Mouse (Mus musculus) embryonic facial prominence, embryonic 15.5 days (tissue): ENCODE results near the gene Kti12. TPM values are rescaled to one million over a fixed set of nuclear protein-coding genes. Genes with fewer than 3 reads are reported as not detected.

ENCODE experiments used
- ATAC-seq: fragments of 200-750 bp; cut with Nextera tagmentation; 2 replicates; pipeline ENCODE4 v1.8.0; 2017; ENCODE audit warnings: low read depth, moderate TSS enrichment; ENCODE audit not compliant: insufficient number of reproducible peaks, low FRiP score, low TSS enrichment
- H3K27ac ChIP-seq: fragments of 300-500 bp; sonication (generic); replicated peaks from 2 replicates; pipeline ENCODE4 v1.5.1; 2015; ENCODE audit warnings: mild to moderate bottlenecking, inconsistent platforms
- H3K27me3 ChIP-seq: fragments of 300-500 bp; sonication (generic); 2 replicates; pipeline ENCODE4 v1.6.1; 2015; ENCODE audit warnings: inconsistent platforms
- H3K36me3 ChIP-seq: fragments of 300-500 bp; sonication (generic); 2 replicates; pipeline ENCODE4 v1.6.1; 2015; ENCODE audit warnings: mild to moderate bottlenecking, inconsistent platforms
- H3K4me1 ChIP-seq: fragments of 300-500 bp; sonication (generic); 2 replicates; pipeline ENCODE4 v1.6.1; 2015; ENCODE audit warnings: inconsistent platforms
- H3K4me2 ChIP-seq: fragments of 300-500 bp; sonication (generic); replicated peaks from 2 replicates; pipeline ENCODE4 v1.6.1; 2015; ENCODE audit warnings: mild to moderate bottlenecking, inconsistent platforms
- H3K4me3 ChIP-seq: fragments of 300-500 bp; sonication (generic); replicated peaks from 2 replicates; pipeline ENCODE4 v1.5.1; 2015; ENCODE audit warnings: mild to moderate bottlenecking, inconsistent platforms
- H3K9ac ChIP-seq: fragments of 300-500 bp; sonication (generic); 2 replicates; pipeline ENCODE4 v1.6.1; 2015; ENCODE audit warnings: inconsistent platforms
- H3K9me3 ChIP-seq: fragments of 300-500 bp; sonication (generic); replicated peaks from 2 replicates; pipeline ENCODE4 v1.6.1; 2016; ENCODE audit warnings: inconsistent platforms
- WGBS: fragments of 180-500 bp; shearing (Covaris S2); methylation state at CpG from one replicate; pipeline ENCODE4 v1.1.7; 2015; 5-methylcytosine and 5-hydroxymethylcytosine counted together
- polyA plus RNA-seq: library from polyadenylated mRNA; unstranded; fragments of >200 nt; fragmentation: Nextera tagmentation; extraction: Ambion mirVana; gene quantifications from 2 replicates; pipeline ENCODE4 v1.2.1, GENCODE M21; 2015

Gene Kti12
- polyA plus RNA-seq, 1 experiment from 2014 or later: 44.6 TPM

GRCm38 (mm10) chr4:108869730-108870374 lies 22.3 kb downstream of the Kti12 start:
- 37% methylated on average over 10 of the region's 10 CpGs for WGBS
- no peak overlapping the region for H3K4me3 ChIP-seq
- no peaks in the 10 kb centered on the region for H3K4me1 ChIP-seq
- H3K36me3 ChIP-seq: no peaks in the 10 kb centered on the region
- H3K27ac ChIP-seq: no peak overlapping the region
- H3K9ac ChIP-seq: no peak overlapping the region
- no peak overlapping the region for H3K4me2 ChIP-seq
- no peaks in the 10 kb centered on the region for H3K9me3 ChIP-seq
- peak; percentile 51; the same call in 1 of the 2 replicates for ATAC-seq
- no peaks in the 10 kb centered on the region for H3K27me3 ChIP-seq

GRCm38 (mm10) chr4:108873746-108874145 lies 26.2 kb downstream of the Kti12 start:
- Histone ChIP-seq H3K36me3 (no peaks in the 10 kb centered on the region), H3K4me2 (no peak overlapping the region), H3K27ac (no peak overlapping the region), H3K27me3 (no peaks in the 10 kb centered on the region), H3K9me3 (no peaks in the 10 kb centered on the region), H3K9ac (no peak overlapping the region), H3K4me3 (no peak overlapping the region), H3K4me1 (peaks cover 1% of the 10 kb centered on the region; the same call in 1 of the 2 replicates)
- ATAC-seq: no peak
- 90% methylated on average over 5 of the region's 5 CpGs for WGBS

- peaks cover 12% of the 10 kb centered on the region for H3K4me1 ChIP-seq
- H3K4me2 ChIP-seq: no peak overlapping the region
- H3K9me3 ChIP-seq: no peaks in the 10 kb centered on the region
- H3K9ac ChIP-seq: no peak overlapping the region
- no peak overlapping the region for H3K27ac ChIP-seq
- H3K27me3 ChIP-seq: no peaks in the 10 kb centered on the region
- no peaks in the 10 kb centered on the region for H3K36me3 ChIP-seq
- 76% methylated on average over 6 of the region's 6 CpGs for WGBS
- no peak overlapping the region for H3K4me3 ChIP-seq
- no peak for ATAC-seq
These were observed 30.3 kb downstream of the Kti12 start for GRCm38 (mm10) chr4:108877901-108878300.

- WGBS: under 1% methylated on average over 46 of the region's 46 CpGs
- peak; percentile 83 for ATAC-seq
These were observed 31.6 kb downstream of the Kti12 start, which contains the start of gene Rab3b for GRCm38 (mm10) chr4:108878963-108879822. Gene Rab3b, plus strand, starts transcription at chr4:108879063.

GRCm38 (mm10) chr4:108883815-108884214 lies 36.2 kb downstream of the Kti12 start:
- peaks cover 10% of the 10 kb centered on the region for H3K4me1 ChIP-seq
- no peaks in the 10 kb centered on the region for H3K27me3 ChIP-seq
- H3K27ac ChIP-seq: no peak overlapping the region
- H3K36me3 ChIP-seq: no peaks in the 10 kb centered on the region
- H3K4me3 ChIP-seq: no peak overlapping the region
- H3K4me2 ChIP-seq: no peak overlapping the region
- 25% methylated on average over 13 of the region's 13 CpGs for WGBS
- no peak overlapping the region for H3K9ac ChIP-seq
- no peaks in the 10 kb centered on the region for H3K9me3 ChIP-seq
- no peak for ATAC-seq

More at GRCm38 (mm10) chr4:108878963-108879822, 31.6 kb downstream of the Kti12 start, which contains the start of gene Rab3b:
- Histone ChIP-seq H3K4me3 (peak within 1 kb of the TSS; percentile 61), H3K9me3 (no peaks in the 10 kb centered on the region), H3K4me2 (peak within 1 kb of the TSS; percentile 99), H3K36me3 (no peaks in the 10 kb centered on the region), H3K27me3 (no peaks in the 10 kb centered on the region), H3K9ac (peak within 1 kb of the TSS; percentile 43), H3K4me1 (peaks cover 12% of the 10 kb centered on the region), H3K27ac (no peak within 1 kb of the TSS)

- no peak overlapping the region for H3K4me2 ChIP-seq
- WGBS: 84% methylated on average over 4 of the region's 4 CpGs
- H3K4me1 ChIP-seq: no peaks in the 10 kb centered on the region
- no peak overlapping the region for H3K9ac ChIP-seq
- ATAC-seq: no peak
- no peak overlapping the region for H3K27ac ChIP-seq
- no peaks in the 10 kb centered on the region for H3K27me3 ChIP-seq
- no peak overlapping the region for H3K4me3 ChIP-seq
- no peaks in the 10 kb centered on the region for H3K9me3 ChIP-seq
- no peaks in the 10 kb centered on the region for H3K36me3 ChIP-seq
These were observed 39.9 kb downstream of the Kti12 start for GRCm38 (mm10) chr4:108887456-108887855.

GRCm38 (mm10) chr4:108890876-108891275 lies 43.3 kb downstream of the Kti12 start:
- WGBS: 85% methylated on average over 6 of the region's 6 CpGs
- H3K4me1 ChIP-seq: no peaks in the 10 kb centered on the region
- H3K4me3 ChIP-seq: no peak overlapping the region
- H3K27ac ChIP-seq: no peak overlapping the region
- no peak overlapping the region for H3K4me2 ChIP-seq
- H3K36me3 ChIP-seq: no peaks in the 10 kb centered on the region
- ATAC-seq: no peak
- H3K9ac ChIP-seq: no peak overlapping the region
- no peaks in the 10 kb centered on the region for H3K27me3 ChIP-seq
- H3K9me3 ChIP-seq: no peaks in the 10 kb centered on the region

Other genes with a start within 250 kb of the Kti12 start
- gene Cc2d1b, start 227.8 kb upstream of the Kti12 start, polyA plus RNA-seq: 33.3 and 33.7 TPM in 2 replicates
- gene 3110021N24Rik, start 128.1 kb upstream of the Kti12 start, polyA plus RNA-seq: 1.5 and 2.5 TPM in 2 replicates
- gene Zfyve9, start 67.0 kb upstream of the Kti12 start, polyA plus RNA-seq: 4.8 and 5.0 TPM in 2 replicates
- gene Btf3l4, start 14.2 kb upstream of the Kti12 start, polyA plus RNA-seq: 135 and 138 TPM in 2 replicates
- 92.3 and 101 TPM in 2 replicates for gene Txndc12, start 13.2 kb upstream of the Kti12 start, polyA plus RNA-seq
- gene A730015C16Rik, start 834 bp downstream of the Kti12 start, polyA plus RNA-seq: 0.83 and 1.6 TPM in 2 replicates
- 17.9 and 21.7 TPM in 2 replicates for gene Rab3b, start 31.3 kb downstream of the Kti12 start, polyA plus RNA-seq
- 72.4 and 75.4 TPM in 2 replicates for gene Nrd1, start 152.9 kb downstream of the Kti12 start, polyA plus RNA-seq